Mouse (Mus musculus): ENCODE results near the gene Ms4a14.
"Not testable (repeated sequence)": the region's sequence is repeated elsewhere in the genome, so short reads cannot be mapped to it uniquely, and the experiment has no call there.

Gene Ms4a14

GRCm38 (mm10) chr19:11262932-11263331, 51.3 kb downstream of the Ms4a14 start:
- not testable (repeated sequence) for DNase-seq (ENCODE audit: low spot score)

- DNase-seq (ENCODE audit: low spot score) = no peak
These were observed 52.7 kb downstream of the Ms4a14 start for GRCm38 (mm10) chr19:11261522-11261921.
